In genomic region chr6:70824085-70824986, GRCm38 (mm10) we compare ENCODE assay signal across 8 mouse cellular contexts. TPM values are rescaled to one million over a fixed set of nuclear protein-coding genes. Genes with fewer than 3 reads are reported as not detected.
A peak's percentile ranks its signal among the peaks of the same experiment; 100 is the strongest.
DNase-seq lines count a peak whose midpoint lies in the region; ATAC-seq lines count a peak whose summit lies in the region.

No protein-coding gene starts in this region.

- intact Hi-C loops in heart, postnatal 10 days (cut with DNase I): no loop called here

- H3K4me3 ChIP-seq in forebrain, embryonic 14.5 days (ENCODE audit: low read depth, low read length): peak overlapping the region; percentile 33
- H3K4me3 ChIP-seq in liver, embryonic 13.5 days (replicated peaks): peak overlapping the region; percentile 57
- peak overlapping the region; percentile 43 for H3K4me3 ChIP-seq in stomach, embryonic 15.5 days (replicated peaks)

- H3K36me3 ChIP-seq in forebrain, embryonic 14.5 days (ENCODE audit: control insufficient read depth, insufficient read depth, low read length): no peaks in the 10 kb centered on the region
- H3K36me3 ChIP-seq in liver, embryonic 13.5 days: no peaks in the 10 kb centered on the region
- H3K36me3 ChIP-seq in stomach, embryonic 15.5 days: no peaks in the 10 kb centered on the region

- no peaks in the 10 kb centered on the region for H3K4me1 ChIP-seq in forebrain, embryonic 14.5 days (ENCODE audit: control insufficient read depth, insufficient read depth, low read length)
- H3K4me1 ChIP-seq in liver, embryonic 13.5 days (replicated peaks): peaks cover 36% of the 10 kb centered on the region
- H3K4me1 ChIP-seq in stomach, embryonic 15.5 days: no peaks in the 10 kb centered on the region

- H3K9ac ChIP-seq in forebrain, embryonic 14.5 days (ENCODE audit: low read length): peak overlapping the region; percentile 64
- H3K9ac ChIP-seq in liver, embryonic 13.5 days: peak overlapping the region; percentile 71
- peak overlapping the region; percentile 19; the same call in 1 of the 2 replicates for H3K9ac ChIP-seq in stomach, embryonic 15.5 days

- DNase-seq in ES-CJ7 (ENCODE audit: low read depth, low spot score): peak; percentile 93
- DNase-seq in cerebellum, adult 11 months: peak; percentile 71
- peak; percentile 75 for DNase-seq in forebrain, embryonic 14.5 days (ENCODE audit: low spot score)
- peak; percentile 80 to 82 for DNase-seq in heart, postnatal 10 days
- DNase-seq in kidney, postnatal 36 days: peak; percentile 84 to 88
- peak; percentile 75 for DNase-seq in liver, embryonic 13.5 days
- DNase-seq in natural killer cell, adult 2 months (ENCODE audit: low spot score in 2 of 2): peak; percentile 86

- peak; percentile 97 for ATAC-seq in forebrain, embryonic 14.5 days
- peak; percentile 96 for ATAC-seq in liver, embryonic 13.5 days (ENCODE audit: low read depth)
- peak; percentile 86 for ATAC-seq in stomach, embryonic 15.5 days (ENCODE audit: insufficient read depth, low FRiP score, low read depth)

- H3K4me2 ChIP-seq in forebrain, embryonic 14.5 days (ENCODE audit: low read length): peak overlapping the region; percentile 81
- peak overlapping the region; percentile 85 for H3K4me2 ChIP-seq in liver, embryonic 13.5 days
- peak overlapping the region; percentile 81 for H3K4me2 ChIP-seq in stomach, embryonic 15.5 days

- no peak overlapping the region for H3K27ac ChIP-seq in forebrain, embryonic 14.5 days (ENCODE audit: low read depth, low read length)
- peak overlapping the region; percentile 80 for H3K27ac ChIP-seq in liver, embryonic 13.5 days
- H3K27ac ChIP-seq in stomach, embryonic 15.5 days: peak overlapping the region; percentile 37

- no peaks in the 10 kb centered on the region for H3K27me3 ChIP-seq in forebrain, embryonic 14.5 days (replicated peaks; ENCODE audit: control insufficient read depth, insufficient read depth, low read length)
- no peaks in the 10 kb centered on the region for H3K27me3 ChIP-seq in liver, embryonic 13.5 days
- no peaks in the 10 kb centered on the region for H3K27me3 ChIP-seq in stomach, embryonic 15.5 days (replicated peaks)

- WGBS in forebrain, embryonic 14.5 days: 9% methylated on average over 23 of the region's 23 CpGs
- 11% methylated on average over 23 of the region's 23 CpGs for WGBS in liver, embryonic 13.5 days (ENCODE audit: insufficient replicate concordance)
- whole genome bisulfite sequencing in stomach, embryonic 15.5 days: 9% methylated on average over 23 of the region's 23 CpGs

- H3K9me3 ChIP-seq in forebrain, embryonic 14.5 days (replicated peaks; ENCODE audit: control insufficient read depth, low read length): no peaks in the 10 kb centered on the region
- H3K9me3 ChIP-seq in liver, embryonic 13.5 days (replicated peaks): no peaks in the 10 kb centered on the region
- H3K9me3 ChIP-seq in stomach, embryonic 15.5 days: no peaks in the 10 kb centered on the region

RNA-seq across cellular contexts. Expression of gene Eif2ak3, which starts 20.0 kb away (rescaled TPM):
- polyA plus RNA-seq in forebrain, embryonic 14.5 days (2014; fragmentation: Nextera tagmentation; extraction: Ambion mirVana): 9.4 and 10.7 TPM in 2 replicates
- 10 to 100 TPM; 12.6 to 13.4 TPM for total RNA-seq in heart, postnatal 10 days (2021)
- polyA plus RNA-seq in liver, embryonic 13.5 days (2015; fragmentation: Nextera tagmentation; extraction: Ambion mirVana): 3.4 and 3.5 TPM in 2 replicates
- 12.5 and 12.7 TPM in 2 replicates for polyA plus RNA-seq in stomach, embryonic 15.5 days (2015; fragmentation: Nextera tagmentation; extraction: Ambion mirVana)

RNA-seq across cellular contexts. Expression of gene Rpia, which starts 32.3 kb away (rescaled TPM):
- polyA plus RNA-seq in forebrain, embryonic 14.5 days (2014; fragmentation: Nextera tagmentation; extraction: Ambion mirVana): 2.5 and 2.6 TPM in 2 replicates
- 10 to 100 TPM in 1 of 2 experiments, 1 to 10 TPM in 1; 7.4 to 11.1 TPM for total RNA-seq in heart, postnatal 10 days (2021)
- polyA plus RNA-seq in liver, embryonic 13.5 days (2015; fragmentation: Nextera tagmentation; extraction: Ambion mirVana): 3.7 and 4.5 TPM in 2 replicates
- polyA plus RNA-seq in stomach, embryonic 15.5 days (2015; fragmentation: Nextera tagmentation; extraction: Ambion mirVana): 4.0 and 4.7 TPM in 2 replicates

Comparison
In these comparisons a context has a peak if more than half of its experiments do, and no peak if none do; other contexts are left out.
1. H3K9ac ChIP-seq: peak in every context shown above with its lines; median percentile 71 in liver, embryonic 13.5 days; 64 in forebrain, embryonic 14.5 days; 19 in stomach, embryonic 15.5 days.